Mouse (Mus musculus) lung, embryonic 14.5 days (tissue): ENCODE measurements around the gene Lpar6. TPM values are rescaled to one million over a fixed set of nuclear protein-coding genes. Genes with fewer than 3 reads are reported as not detected.

Source experiments
- ATAC-seq: fragments of 200-750 bp; cut with Nextera tagmentation; 2 replicates; pipeline ENCODE4 v1.8.0; 2017; ENCODE audit warnings: mild to moderate bottlenecking, moderate TSS enrichment, moderate library complexity; ENCODE audit not compliant: insufficient read depth
- DNase-seq: peaks from one replicate; pipeline ENCODE4 v3.0.0-alpha.2; 2015
- H3K27ac ChIP-seq: fragments of 300-500 bp; sonication (generic); 2 replicates; pipeline ENCODE4 v1.5.1; 2014; ENCODE audit warnings: low read depth, mild to moderate bottlenecking, moderate library complexity
- H3K27me3 ChIP-seq: fragments of 300-500 bp; sonication (generic); 2 replicates; pipeline ENCODE4 v1.6.1; 2014; ENCODE audit warnings: low read length, control low read depth; ENCODE audit not compliant: insufficient read depth
- H3K36me3 ChIP-seq: fragments of 300-500 bp; sonication (generic); 2 replicates; pipeline ENCODE4 v1.6.1; 2014; ENCODE audit warnings: control low read depth; ENCODE audit not compliant: insufficient read depth
- H3K4me1 ChIP-seq: fragments of 300-500 bp; sonication (generic); 2 replicates; pipeline ENCODE4 v1.6.1; 2014; ENCODE audit warnings: antibody characterized with exemption, control low read depth; ENCODE audit not compliant: insufficient read depth
- H3K4me2 ChIP-seq: fragments of 300-500 bp; sonication (generic); 2 replicates; pipeline ENCODE4 v1.6.1; 2014; ENCODE audit warnings: mild to moderate bottlenecking
- H3K4me3 ChIP-seq: fragments of 300-500 bp; sonication (generic); 2 replicates; pipeline ENCODE4 v1.5.1; 2014; ENCODE audit warnings: low read depth, low read length
- H3K9ac ChIP-seq: fragments of 300-500 bp; sonication (generic); 2 replicates; pipeline ENCODE4 v1.6.1; 2014
- H3K9me3 ChIP-seq: fragments of 300-500 bp; sonication (generic); 2 replicates; pipeline ENCODE4 v1.6.1; 2016; ENCODE audit warnings: low read depth, low read length, control low read depth
- CTCF ChIP-seq: IDR thresholded peaks from 2 replicates; pipeline ENCODE4 v1.5.1; 2016; ENCODE audit warnings: antibody characterized with exemption, low read depth
- WGBS: fragments of 180-500 bp; shearing (Covaris S2); extraction: QIAGEN DNeasy Blood & Tissue Kit; methylation state at CpG from one replicate; pipeline ENCODE4 v1.1.7; 2014; 5-methylcytosine and 5-hydroxymethylcytosine counted together
- polyA plus RNA-seq: library from polyadenylated mRNA; unstranded; fragments of >200 nt; fragmentation: Nextera tagmentation; extraction: Ambion mirVana; gene quantifications from 2 replicates; pipeline ENCODE4 v1.2.1, GENCODE M21; 2014

Lpar6 gene
- polyA plus RNA-seq, 1 experiment from 2014 or later: 13.4 TPM

- H3K36me3 ChIP-seq: no peaks in the 10 kb centered on the region
- no peak for TF ChIP-seq CTCF
- H3K4me3 ChIP-seq: peak overlapping the region; percentile 63
- peak overlapping the region; percentile 86 for H3K9ac ChIP-seq
- H3K9me3 ChIP-seq: no peaks in the 10 kb centered on the region
- no peaks in the 10 kb centered on the region for H3K27me3 ChIP-seq
- peaks cover 6% of the 10 kb centered on the region for H3K4me1 ChIP-seq
- ATAC-seq (no peak), DNase-seq (peak; percentile 75)
- WGBS: under 1% methylated on average over 6 of the region's 6 CpGs
- peak overlapping the region; percentile 65 for H3K4me2 ChIP-seq
- peak overlapping the region; percentile 98 for H3K27ac ChIP-seq
These were observed 1.6 kb downstream of the Lpar6 start for GRCm38 (mm10) chr14:73239291-73239690.

- ATAC-seq: no peak
- H3K27ac ChIP-seq: no peak overlapping the region
- peak; percentile 41 for DNase-seq
- peak overlapping the region; percentile 63 for H3K4me3 ChIP-seq
- H3K36me3 ChIP-seq: no peaks in the 10 kb centered on the region
- H3K27me3 ChIP-seq: no peaks in the 10 kb centered on the region
- H3K9ac ChIP-seq: no peak overlapping the region
- peaks cover 3% of the 10 kb centered on the region; the same call in 1 of the 2 replicates for H3K4me1 ChIP-seq
- WGBS: 25% methylated on average over 3 of the region's 3 CpGs
- TF ChIP-seq CTCF: no peak
- no peak overlapping the region for H3K4me2 ChIP-seq
- no peaks in the 10 kb centered on the region for H3K9me3 ChIP-seq
These were observed 2.2 kb downstream of the Lpar6 start for GRCm38 (mm10) chr14:73239857-73240256.

- Histone ChIP-seq H3K9ac (no peak overlapping the region), H3K27me3 (no peaks in the 10 kb centered on the region), H3K4me1 (no peaks in the 10 kb centered on the region), H3K4me2 (no peak overlapping the region), H3K4me3 (no peak overlapping the region), H3K27ac (no peak overlapping the region), H3K9me3 (no peaks in the 10 kb centered on the region), H3K36me3 (no peaks in the 10 kb centered on the region)
- ATAC-seq (no peak), DNase-seq (no peak)
- TF ChIP-seq CTCF: no peak
- WGBS: 94% methylated on average over 2 of the region's 2 CpGs
These were observed 6.4 kb downstream of the Lpar6 start for GRCm38 (mm10) chr14:73244061-73244597.

GRCm38 (mm10) chr14:73250056-73250455 lies 12.4 kb downstream of the Lpar6 start:
- no peak overlapping the region for H3K27ac ChIP-seq
- WGBS: 96% methylated on average over 2 of the region's 2 CpGs
- no peaks in the 10 kb centered on the region for H3K27me3 ChIP-seq
- no peaks in the 10 kb centered on the region for H3K4me1 ChIP-seq
- no peak for ATAC-seq
- no peak overlapping the region for H3K9ac ChIP-seq
- no peak for TF ChIP-seq CTCF
- no peak overlapping the region for H3K4me3 ChIP-seq
- DNase-seq: no peak
- no peak overlapping the region for H3K4me2 ChIP-seq
- no peaks in the 10 kb centered on the region for H3K36me3 ChIP-seq
- H3K9me3 ChIP-seq: no peaks in the 10 kb centered on the region

GRCm38 (mm10) chr14:73252276-73252675 lies 14.6 kb downstream of the Lpar6 start:
- Histone ChIP-seq H3K9ac (no peak overlapping the region), H3K36me3 (no peaks in the 10 kb centered on the region), H3K27ac (no peak overlapping the region), H3K4me3 (no peak overlapping the region), H3K9me3 (no peaks in the 10 kb centered on the region), H3K4me1 (0 out of 2 replicates have a peak, but pooled peaks cover 3% of the 10 kb centered on the region), H3K4me2 (no peak overlapping the region), H3K27me3 (no peaks in the 10 kb centered on the region)
- WGBS: 66% methylated on average over 2 of the region's 2 CpGs
- ATAC-seq: no peak
- no peak for DNase-seq
- no peak for TF ChIP-seq CTCF

GRCm38 (mm10) chr14:73253453-73254251 lies 16.0 kb downstream of the Lpar6 start:
- Histone ChIP-seq H3K36me3 (no peaks in the 10 kb centered on the region), H3K27me3 (no peaks in the 10 kb centered on the region), H3K4me3 (no peak overlapping the region), H3K27ac (peak overlapping the region; percentile 10; the same call in 1 of the 2 replicates), H3K9me3 (no peaks in the 10 kb centered on the region), H3K4me2 (no peak overlapping the region), H3K9ac (no peak overlapping the region), H3K4me1 (0 out of 2 replicates have a peak, but pooled peaks cover 3% of the 10 kb centered on the region)
- no peak for TF ChIP-seq CTCF
- WGBS: 51% methylated on average over 6 of the region's 6 CpGs
- DNase-seq: peak; percentile 64
- peak; percentile 68 for ATAC-seq

- Histone ChIP-seq H3K9ac (no peak overlapping the region), H3K36me3 (no peaks in the 10 kb centered on the region), H3K4me1 (0 out of 2 replicates have a peak, but pooled peaks cover 3% of the 10 kb centered on the region), H3K4me3 (no peak overlapping the region), H3K9me3 (no peaks in the 10 kb centered on the region), H3K27me3 (no peaks in the 10 kb centered on the region), H3K4me2 (no peak overlapping the region), H3K27ac (no peak overlapping the region)
- TF ChIP-seq CTCF: no peak
- DNase-seq (no peak), ATAC-seq (no peak)
- WGBS: 78% methylated on average over 4 of the region's 4 CpGs
These were observed 16.7 kb downstream of the Lpar6 start for GRCm38 (mm10) chr14:73254412-73254811.
